Mouse (Mus musculus): Measurements from ENCODE around the gene Kri1.
"Not testable (repeated sequence)": the region's sequence is repeated elsewhere in the genome, so short reads cannot be mapped to it uniquely, and the experiment has no call there.

Gene Kri1

DNA sequence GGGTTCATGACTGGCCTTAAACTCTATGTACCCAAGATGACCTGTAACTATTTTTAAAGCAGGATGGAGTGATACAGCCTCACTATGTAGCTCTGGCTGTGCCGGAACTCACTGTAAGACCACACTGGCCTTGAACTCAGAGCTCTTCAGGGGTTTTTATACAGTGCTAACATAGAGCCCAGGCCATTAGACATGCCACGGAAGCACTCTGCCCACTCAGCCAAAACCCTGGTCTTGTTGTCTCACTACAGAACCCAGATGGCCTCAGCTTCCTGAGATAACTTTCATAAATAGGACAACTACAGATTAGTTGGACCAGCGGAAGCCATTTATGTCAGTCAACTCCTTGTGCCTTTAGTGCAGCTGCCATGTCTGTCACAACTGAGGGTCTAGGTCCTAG, 13.4 kb downstream of the Kri1 start:
- no peak for DNase-seq (ENCODE audit: low spot score)

GRCm38 (mm10) chr9:21273520-21274228, 14.1 kb downstream of the Kri1 start:
- no peak for DNase-seq (ENCODE audit: low spot score)

- no peak for DNase-seq (ENCODE audit: low spot score)
Observed at GRCm38 (mm10) chr9:21273094-21273493, 14.7 kb downstream of the Kri1 start.

DNA sequence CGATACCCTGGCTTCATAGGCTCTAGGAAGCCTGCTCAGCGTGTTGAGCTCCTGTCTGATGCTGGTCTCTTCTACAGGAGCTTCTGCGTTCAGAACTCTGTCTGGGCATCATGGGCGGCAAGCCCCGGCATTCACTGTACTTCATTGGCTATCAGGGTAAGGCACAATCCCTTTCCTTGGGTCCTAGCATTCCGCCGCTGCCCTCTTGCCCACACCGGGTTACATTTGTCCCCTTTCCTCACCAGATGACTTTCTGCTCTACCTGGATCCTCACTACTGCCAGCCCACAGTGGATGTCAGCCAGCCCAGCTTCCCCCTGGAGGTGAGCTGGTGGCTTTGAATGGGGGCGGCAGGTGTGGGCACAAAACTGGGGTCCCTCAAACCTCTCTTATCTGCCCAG, 15.4 kb downstream of the Kri1 start:
- no peak for DNase-seq (ENCODE audit: low spot score)

DNA sequence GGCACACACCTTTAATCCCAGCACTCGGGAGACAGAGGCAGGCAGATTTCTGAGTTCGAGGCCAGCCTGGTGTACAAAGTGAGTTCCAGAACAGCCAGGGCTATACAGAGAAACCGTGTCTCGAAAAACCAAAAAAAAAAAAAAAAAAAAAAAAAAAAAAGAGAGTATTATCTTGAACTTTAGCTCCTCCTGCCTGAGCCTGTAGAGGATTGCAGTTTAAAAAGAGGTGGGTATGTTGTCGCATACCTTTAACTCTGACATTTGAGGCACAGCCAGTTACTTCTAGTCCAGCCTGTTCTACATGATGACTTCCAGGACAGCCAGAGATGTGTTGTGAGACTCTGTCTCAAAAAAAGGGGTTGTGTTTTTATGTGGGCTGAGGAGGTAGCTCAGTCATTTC, 18.2 kb downstream of the Kri1 start:
- not testable (repeated sequence) for DNase-seq (ENCODE audit: low spot score)

DNA sequence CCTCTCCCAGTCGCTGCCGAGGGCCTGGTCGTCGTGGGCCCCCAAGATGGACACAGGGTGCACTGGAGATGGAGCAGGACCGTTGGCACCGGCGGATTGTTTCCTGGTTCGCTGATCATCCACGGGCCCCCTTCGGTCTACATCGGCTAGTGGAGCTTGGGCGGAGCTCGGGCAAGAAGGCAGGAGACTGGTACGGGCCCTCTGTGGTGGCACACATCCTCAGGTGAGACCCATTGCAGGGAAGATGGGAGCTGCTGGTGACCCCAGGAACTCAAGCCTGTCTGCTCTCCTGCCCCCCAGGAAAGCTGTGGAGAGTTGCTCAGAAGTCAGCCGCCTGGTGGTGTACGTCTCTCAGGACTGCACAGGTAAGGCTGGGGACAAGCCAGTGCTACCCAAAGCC, 19.5 kb downstream of the Kri1 start:
- no peak for DNase-seq (ENCODE audit: low spot score)

DNA sequence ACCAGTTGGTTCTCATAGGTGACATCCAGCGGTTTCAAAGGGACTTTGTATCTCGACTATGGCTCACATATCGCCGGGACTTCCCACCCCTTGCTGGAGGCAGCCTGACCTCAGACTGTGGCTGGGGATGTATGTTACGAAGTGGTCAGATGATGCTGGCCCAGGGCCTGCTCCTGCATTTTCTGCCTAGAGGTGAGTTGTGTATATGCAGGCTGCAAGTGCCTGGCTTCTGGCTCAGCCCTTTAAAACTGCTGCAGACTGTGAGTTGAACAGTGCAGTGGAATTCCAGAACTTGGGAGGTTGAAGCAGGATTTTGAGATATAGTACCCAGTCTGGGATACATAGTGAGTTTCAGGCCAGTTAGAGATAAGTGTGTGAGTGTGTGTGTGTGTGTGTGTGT, 20.9 kb downstream of the Kri1 start:
- no peak for DNase-seq (ENCODE audit: low spot score)

DNA sequence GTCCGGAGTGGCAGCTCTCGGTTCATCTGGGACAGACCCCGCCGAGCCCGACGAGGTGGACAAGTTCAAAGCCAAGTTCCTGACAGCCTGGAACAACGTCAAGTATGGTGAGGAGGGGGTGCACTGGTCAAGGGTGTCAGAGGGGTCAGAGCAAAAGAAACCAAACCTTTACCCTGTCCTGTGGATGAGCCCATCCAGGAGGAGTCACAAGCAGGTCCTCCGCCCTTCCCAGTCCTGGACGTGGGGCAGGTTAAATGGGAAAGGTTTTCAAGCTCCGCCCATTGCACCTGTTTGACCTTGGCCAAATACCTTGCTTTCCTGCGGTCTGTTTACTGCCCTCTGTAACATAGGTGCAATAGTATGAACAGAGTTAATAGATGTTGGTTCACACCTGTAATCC, 22.2 kb downstream of the Kri1 start:
- DNase-seq (ENCODE audit: low spot score): no peak

DNA sequence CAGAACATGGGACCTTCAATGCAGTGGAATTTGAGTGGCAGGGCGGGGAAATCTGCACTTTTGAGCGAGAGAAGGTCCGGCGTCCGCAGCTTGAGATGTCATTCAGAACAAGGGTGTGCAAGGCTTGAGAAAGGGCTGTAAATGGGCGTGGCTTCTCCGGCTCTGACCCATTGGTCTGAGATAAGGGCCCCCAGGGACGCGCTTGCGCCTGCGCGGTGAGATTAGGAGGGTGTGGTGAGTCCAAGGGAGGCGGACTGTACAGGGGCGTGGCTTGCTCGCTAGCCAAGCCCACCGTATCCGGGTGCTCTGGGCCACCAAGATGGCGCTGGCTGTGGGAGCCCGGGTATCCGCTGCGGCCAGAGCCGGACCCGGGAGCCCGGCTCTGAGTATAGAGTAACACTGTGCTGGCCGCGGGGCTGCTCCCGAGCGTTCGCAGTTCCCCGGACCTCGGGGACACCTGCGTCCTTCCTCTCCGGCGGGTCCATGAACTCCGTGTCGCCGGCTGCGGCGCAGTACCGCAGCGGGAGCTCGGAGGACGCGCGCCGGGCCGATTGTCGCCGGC, 22.7 kb downstream of the Kri1 start, which contains the start of gene Atg4d:
Atg4d (plus strand) TSS at position 294 of the 562 bp plus-strand sequence.
- DNase-seq (ENCODE audit: low spot score): peak; percentile 100

- DNase-seq (ENCODE audit: low spot score): peak; percentile 39
Observed at GRCm38 (mm10) chr9:21264272-21264999, 23.3 kb downstream of the Kri1 start.

DNA sequence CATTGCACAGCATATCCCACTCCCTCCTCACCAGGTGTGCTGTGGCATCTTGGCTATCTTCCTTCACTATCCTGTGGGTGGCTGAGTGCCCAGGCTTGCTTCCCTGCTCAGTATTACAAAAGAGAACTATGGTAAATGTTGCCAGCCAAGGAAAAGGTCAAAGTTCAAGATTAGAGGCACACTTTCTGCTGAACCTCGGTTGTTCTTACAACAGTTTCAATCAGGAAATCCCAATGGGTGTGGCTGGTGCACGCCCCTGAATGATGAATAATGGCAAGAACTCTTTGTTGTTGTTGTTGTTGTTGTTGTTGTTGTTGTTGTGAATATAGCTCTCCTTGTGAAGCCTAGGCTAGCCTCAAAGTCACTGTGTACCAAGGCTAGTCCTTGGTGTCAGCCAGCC, 25.9 kb downstream of the Kri1 start:
- DNase-seq (ENCODE audit: low spot score): no peak

GRCm38 (mm10) chr9:21260491-21261040, 27.2 kb downstream of the Kri1 start:
- no peak for DNase-seq (ENCODE audit: low spot score)

GRCm38 (mm10) chr9:21256349-21256748, 31.4 kb downstream of the Kri1 start:
- not testable (repeated sequence) for DNase-seq (ENCODE audit: low spot score)

- DNase-seq (ENCODE audit: low spot score): no peak
Observed at GRCm38 (mm10) chr9:21254690-21255089, 33.1 kb downstream of the Kri1 start.

- DNase-seq (ENCODE audit: low spot score): no peak
Observed at GRCm38 (mm10) chr9:21251116-21251735, 36.5 kb downstream of the Kri1 start.

GRCm38 (mm10) chr9:21250509-21250908, 37.3 kb downstream of the Kri1 start:
- DNase-seq (ENCODE audit: low spot score): no peak

DNA sequence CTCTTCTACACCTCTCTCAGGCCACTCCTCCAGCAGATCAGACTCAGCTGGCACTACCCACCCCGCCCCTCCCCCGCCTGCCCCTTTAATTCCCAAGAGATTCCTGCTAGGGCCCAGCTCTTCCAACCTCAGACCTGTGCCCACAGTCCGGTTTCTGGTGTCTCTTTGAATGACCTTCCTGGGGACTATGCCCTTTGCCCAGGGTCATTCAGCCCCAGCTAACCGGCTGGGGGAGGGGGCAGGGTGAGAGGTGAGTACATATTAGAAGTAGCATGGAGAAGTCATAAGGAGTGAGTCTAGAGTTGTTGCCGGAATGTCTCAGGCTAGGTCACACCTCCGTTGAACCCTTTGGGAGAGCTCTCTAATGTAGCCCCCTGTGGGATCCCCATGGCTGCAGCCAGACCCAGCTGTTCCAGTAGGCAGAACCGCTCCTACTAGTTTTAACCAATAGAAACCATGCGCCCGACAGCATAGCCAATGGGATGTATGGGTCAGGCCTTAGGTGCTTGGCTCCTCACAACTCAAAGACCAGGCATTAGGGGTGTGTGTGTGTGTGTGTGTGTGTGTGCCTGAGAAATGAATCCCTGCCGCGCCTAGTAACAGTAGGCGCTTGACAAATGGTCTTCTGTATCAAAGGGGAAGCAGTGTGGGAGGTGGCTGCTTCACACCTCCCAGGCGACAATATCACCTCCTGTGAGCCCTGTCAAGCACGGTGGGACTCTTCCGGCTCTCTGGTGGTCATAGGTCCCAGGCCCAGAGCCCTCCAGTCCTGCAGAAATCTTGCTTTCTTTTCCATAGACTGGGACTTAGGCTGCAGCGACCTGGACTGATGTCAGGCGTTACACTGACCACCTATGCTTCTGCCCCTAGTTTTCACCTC, 37.9 kb downstream of the Kri1 start:
- DNase-seq (ENCODE audit: low spot score): no peak

DNA sequence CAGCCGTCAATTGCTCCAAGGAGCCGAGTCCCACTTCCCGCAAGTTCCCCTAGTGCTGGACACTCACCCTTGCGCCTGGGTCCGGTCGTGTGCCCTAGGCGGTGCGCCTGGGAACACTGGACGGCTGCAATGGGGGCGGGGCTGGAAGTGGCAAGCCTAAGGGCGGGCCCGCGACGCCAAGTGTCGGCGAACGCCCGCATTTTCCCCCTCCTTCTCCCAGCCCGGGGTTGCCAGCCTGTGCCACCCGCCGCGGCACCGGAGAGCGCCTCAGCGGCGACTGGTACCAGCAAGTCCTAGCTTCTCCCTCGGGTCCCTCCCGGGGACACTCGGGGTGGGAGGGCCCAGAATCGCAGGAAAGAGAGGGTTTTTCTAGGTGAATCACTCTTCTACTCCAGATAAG, 39.4 kb downstream of the Kri1 start, which contains the start of gene S1pr5:
S1pr5 (minus strand) TSS at position 118 of the 400 bp plus-strand sequence.
- peak; percentile 42 for DNase-seq (ENCODE audit: low spot score)

DNA sequence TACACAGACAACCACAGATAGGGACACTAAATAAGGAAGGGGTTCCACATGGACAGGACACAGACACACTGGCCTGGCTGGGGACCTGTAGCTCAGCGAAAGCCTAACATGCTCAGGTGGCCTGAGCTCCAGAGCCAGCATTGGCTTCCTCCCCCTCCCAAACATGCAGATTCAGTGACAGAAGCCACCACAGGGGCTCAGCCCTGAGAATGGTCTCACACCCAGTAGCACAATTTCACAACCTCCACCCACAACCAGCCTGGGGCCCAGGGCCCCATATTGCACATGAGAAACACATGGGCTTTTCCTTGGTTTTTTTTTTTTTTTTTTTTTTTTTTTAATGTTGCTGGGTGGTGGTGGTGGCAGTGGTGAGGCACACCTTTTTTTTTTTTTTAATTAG, 41.4 kb downstream of the Kri1 start:
- DNase-seq (ENCODE audit: low spot score): no peak

- no peak for DNase-seq (ENCODE audit: low spot score)
Observed at GRCm38 (mm10) chr9:21245113-21245487, 42.7 kb downstream of the Kri1 start.

- DNase-seq (ENCODE audit: low spot score): peak; percentile 51
Observed at GRCm38 (mm10) chr9:21244428-21245112, 43.2 kb downstream of the Kri1 start.

All from embryo, embryonic 10 days (tissue).